Mouse (Mus musculus) forebrain, postnatal 0 days (tissue): ENCODE measurements at regions not wholly inside any gene's neighbourhood (a gene's known extent, or its start where the extent isn't known, plus 50 kb on each side); places are given as distances from the start of the nearest gene placed in this dataset.

Experiments
- ATAC-seq: fragments of 200-750 bp; cut with Nextera tagmentation; 2 replicates; pipeline ENCODE4 v1.8.0; 2017; ENCODE audit warnings: mild to moderate bottlenecking, moderate library complexity
- DNase-seq: peaks from one replicate; pipeline ENCODE4 v3.0.0-alpha.2; 2015
- H3K27ac ChIP-seq: fragments of 300-500 bp; sonication (generic); 2 replicates; pipeline ENCODE4 v1.5.1; 2014; ENCODE audit warnings: low read depth, mild to moderate bottlenecking, antibody characterized with exemption, low read length, moderate library complexity, mixed read lengths
- H3K27me3 ChIP-seq: fragments of 300-500 bp; sonication (generic); 2 replicates; pipeline ENCODE4 v1.6.1; 2014; ENCODE audit warnings: mild to moderate bottlenecking, low read length, mixed read lengths; ENCODE audit not compliant: insufficient read depth
- H3K36me3 ChIP-seq: fragments of 300-500 bp; sonication (generic); 2 replicates; pipeline ENCODE4 v1.6.1; 2014; ENCODE audit warnings: mild to moderate bottlenecking, moderate library complexity; ENCODE audit not compliant: insufficient read depth
- H3K4me1 ChIP-seq: fragments of 300-500 bp; sonication (generic); 2 replicates; pipeline ENCODE4 v1.6.1; 2014; ENCODE audit warnings: antibody characterized with exemption; ENCODE audit not compliant: insufficient read depth
- H3K4me2 ChIP-seq: fragments of 300-500 bp; sonication (generic); 2 replicates; pipeline ENCODE4 v1.6.1; 2014; ENCODE audit warnings: low read depth, mild to moderate bottlenecking, moderate library complexity
- H3K4me3 ChIP-seq: fragments of 300-500 bp; sonication (generic); 2 replicates; pipeline ENCODE4 v1.5.1; 2014; ENCODE audit warnings: low read depth, low read length, mixed read lengths
- H3K9ac ChIP-seq: fragments of 300-500 bp; sonication (generic); 2 replicates; pipeline ENCODE4 v1.6.1; 2014; ENCODE audit warnings: mild to moderate bottlenecking
- H3K9me3 ChIP-seq: fragments of 300-500 bp; sonication (generic); 2 replicates; pipeline ENCODE4 v1.6.1; 2016; ENCODE audit warnings: low read length
- CTCF ChIP-seq: sonication (generic); IDR thresholded peaks from 2 replicates; pipeline ENCODE4 v1.5.1; 2016; ENCODE audit warnings: antibody characterized with exemption, control low read depth, low read depth
- WGBS: fragments of 180-500 bp; shearing (Covaris S2); extraction: QIAGEN DNeasy Blood & Tissue Kit; methylation state at CpG from one replicate; pipeline ENCODE4 v1.1.7; 2014; 5-methylcytosine and 5-hydroxymethylcytosine counted together

DNA sequence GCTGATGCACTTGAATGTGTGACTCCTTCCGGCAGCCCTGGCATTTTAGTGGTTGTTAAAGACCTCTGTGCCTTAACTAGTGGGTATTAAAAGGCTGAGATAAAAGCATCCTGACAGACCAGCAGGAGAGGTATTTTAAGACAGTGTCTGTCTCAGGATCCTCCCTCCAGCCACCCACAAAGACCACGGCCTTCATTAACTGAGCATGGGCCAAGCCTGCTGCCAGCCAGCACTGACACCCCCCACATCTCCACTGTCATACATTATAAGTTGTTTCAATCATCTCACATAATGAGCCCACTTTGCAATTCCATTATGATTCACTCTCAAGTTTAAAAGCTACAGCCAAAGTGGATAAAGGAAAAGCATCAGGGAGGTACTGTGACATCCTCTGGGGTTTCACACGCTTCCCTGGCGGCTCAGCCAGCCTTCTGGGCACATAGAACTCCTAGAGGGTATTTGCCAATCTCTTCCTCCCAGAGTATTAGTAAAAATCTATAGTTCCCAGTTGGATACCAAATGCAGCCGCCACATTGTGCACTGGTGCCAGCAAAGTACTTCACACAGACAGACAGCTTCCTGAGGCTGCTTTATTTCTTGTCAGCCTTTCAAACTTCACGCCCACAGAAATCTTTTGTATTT is 333.8 kb downstream of the Olfr1505 start:
- Histone ChIP-seq H3K9me3 (no peaks in the 10 kb centered on the region), H3K9ac (no peak overlapping the region), H3K4me3 (no peak overlapping the region), H3K36me3 (no peaks in the 10 kb centered on the region), H3K27me3 (no peaks in the 10 kb centered on the region; the same call in 1 of the 2 replicates), H3K27ac (0 out of 2 replicates have a peak overlapping the region, but pooled peaks have one; percentile 15), H3K4me2 (no peak overlapping the region), H3K4me1 (peaks cover 13% of the 10 kb centered on the region; the same call in 1 of the 2 replicates)
- no peak for TF ChIP-seq CTCF
- ATAC-seq = no peak
- DNase-seq = peak; percentile 38
- 21% methylated on average over 6 of the region's 6 CpGs for WGBS

DNA sequence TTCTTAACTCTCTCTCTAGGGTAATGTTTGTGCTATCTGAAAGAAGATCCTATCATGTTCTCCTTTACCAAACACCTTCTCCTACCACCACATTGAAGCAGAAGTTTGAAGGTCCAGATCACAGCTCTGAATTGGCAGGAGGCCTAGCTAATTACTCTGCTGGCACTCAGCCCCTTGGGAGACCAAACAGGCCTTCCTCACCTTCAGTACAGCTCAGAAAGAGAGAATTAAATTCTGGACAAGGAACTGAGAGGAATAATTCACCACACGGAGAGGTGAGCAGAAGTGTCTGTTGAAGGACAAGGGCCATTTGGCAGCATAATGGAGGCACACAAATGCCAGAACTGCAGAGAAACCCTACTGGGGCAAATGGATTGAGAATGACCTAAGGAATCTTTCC is 334.6 kb downstream of the Olfr1505 start:
- Histone ChIP-seq H3K27ac (no peak overlapping the region), H3K4me1 (peaks cover 13% of the 10 kb centered on the region; the same call in 1 of the 2 replicates), H3K27me3 (no peaks in the 10 kb centered on the region; the same call in 1 of the 2 replicates), H3K9ac (no peak overlapping the region), H3K36me3 (no peaks in the 10 kb centered on the region), H3K4me3 (no peak overlapping the region), H3K4me2 (no peak overlapping the region), H3K9me3 (no peaks in the 10 kb centered on the region)
- TF ChIP-seq CTCF = no peak
- 7% methylated on average over 1 of the region's 1 CpGs for WGBS
- no peak for ATAC-seq
- no peak for DNase-seq

DNA sequence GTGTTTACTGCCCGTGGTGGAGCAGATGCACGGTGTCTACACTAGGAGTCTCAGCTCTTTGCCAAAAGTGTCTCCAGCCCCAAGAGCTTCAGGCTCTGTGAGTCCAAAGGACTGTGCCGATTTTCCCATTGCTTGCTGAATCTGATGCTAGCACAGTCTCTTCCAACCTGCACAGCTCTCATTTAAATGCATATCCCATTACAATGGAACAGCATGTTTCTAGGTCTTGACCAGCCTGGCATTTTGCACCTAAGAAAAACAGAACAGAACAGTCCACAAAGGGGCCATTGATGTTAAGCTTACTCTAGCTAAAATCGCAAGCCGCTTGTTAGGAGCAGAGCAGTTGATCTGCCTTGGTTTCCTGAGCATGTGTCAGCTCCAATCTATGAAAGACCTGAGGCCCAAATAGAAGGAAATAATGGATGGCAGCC is 339.2 kb downstream of the Tle4 start:
- Histone ChIP-seq H3K4me1 (no peaks in the 10 kb centered on the region; the same call in 1 of the 2 replicates), H3K4me2 (no peak overlapping the region), H3K4me3 (no peak overlapping the region), H3K27ac (no peak overlapping the region), H3K9me3 (no peaks in the 10 kb centered on the region), H3K9ac (no peak overlapping the region), H3K36me3 (no peaks in the 10 kb centered on the region), H3K27me3 (no peaks in the 10 kb centered on the region; the same call in 1 of the 2 replicates)
- peak; percentile 27; the same call in 1 of the 2 replicates for ATAC-seq
- peak; percentile 35 for DNase-seq
- 8% methylated on average over 5 of the region's 5 CpGs for WGBS
- no peak for TF ChIP-seq CTCF

DNA sequence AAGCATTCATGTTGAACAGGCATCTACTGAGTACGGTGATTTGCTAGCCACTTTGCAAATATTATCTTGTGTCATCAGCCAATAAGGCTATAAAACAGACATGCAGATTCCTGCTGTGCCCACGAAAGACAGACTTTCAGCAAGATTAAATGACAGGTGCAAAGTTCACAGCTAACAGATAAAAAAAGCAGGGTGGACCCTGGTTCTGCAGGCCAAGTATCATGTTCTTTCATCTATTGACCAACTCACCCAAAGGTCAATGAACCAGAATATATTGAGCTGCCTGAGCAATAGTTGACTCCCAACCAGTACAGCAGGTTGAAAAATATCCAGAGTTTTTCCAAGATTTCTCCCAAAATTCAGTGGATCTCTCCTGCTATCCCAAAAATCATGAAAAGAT is 338.6 kb downstream of the Tle4 start:
- ATAC-seq (no peak), DNase-seq (no peak)
- no peak for TF ChIP-seq CTCF
- no peak overlapping the region for H3K27ac ChIP-seq
- H3K9me3 ChIP-seq = no peaks in the 10 kb centered on the region
- H3K4me2 ChIP-seq = no peak overlapping the region
- no peak overlapping the region for H3K4me3 ChIP-seq
- no peaks in the 10 kb centered on the region; the same call in 1 of the 2 replicates for H3K4me1 ChIP-seq
- no peaks in the 10 kb centered on the region; the same call in 1 of the 2 replicates for H3K27me3 ChIP-seq
- no peaks in the 10 kb centered on the region for H3K36me3 ChIP-seq
- 22% methylated on average over 2 of the region's 2 CpGs for WGBS
- no peak overlapping the region for H3K9ac ChIP-seq

GRCm38 (mm10) chr19:14289331-14289737 is 308.5 kb downstream of the Tle4 start:
- H3K27me3 ChIP-seq = no peaks in the 10 kb centered on the region
- no peaks in the 10 kb centered on the region for H3K36me3 ChIP-seq
- H3K9me3 ChIP-seq = no peaks in the 10 kb centered on the region
- ATAC-seq (no peak), DNase-seq (no peak)
- no peak overlapping the region for H3K4me3 ChIP-seq
- H3K27ac ChIP-seq = no peak overlapping the region
- 47% methylated on average over 1 of the region's 1 CpGs for WGBS
- no peak overlapping the region for H3K9ac ChIP-seq
- H3K4me1 ChIP-seq = no peaks in the 10 kb centered on the region
- no peak for TF ChIP-seq CTCF
- H3K4me2 ChIP-seq = no peak overlapping the region

DNA sequence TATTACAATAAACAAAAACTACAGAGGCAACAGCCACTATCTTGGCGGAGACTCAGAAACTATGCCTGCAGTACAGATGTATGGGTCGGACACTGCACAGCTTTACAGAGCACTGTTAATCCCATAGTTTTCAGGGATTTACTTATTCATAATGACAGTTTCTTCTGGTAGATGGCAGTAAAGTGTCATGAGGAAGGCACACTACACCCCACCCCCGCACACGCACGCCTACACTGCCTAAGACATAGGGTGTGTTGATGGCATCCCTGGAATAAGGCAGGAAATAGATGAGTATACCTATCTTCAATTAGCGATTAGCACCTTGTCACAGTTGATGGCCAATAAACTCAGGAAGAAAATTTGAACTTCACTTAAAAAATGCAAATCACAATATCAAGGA is 306.9 kb downstream of the Tle4 start:
- H3K4me2 ChIP-seq = no peak overlapping the region
- H3K9me3 ChIP-seq = no peaks in the 10 kb centered on the region
- ATAC-seq (peak; percentile 82), DNase-seq (peak; percentile 54)
- H3K4me1 ChIP-seq = no peaks in the 10 kb centered on the region
- H3K27me3 ChIP-seq = no peaks in the 10 kb centered on the region
- H3K4me3 ChIP-seq = no peak overlapping the region
- H3K36me3 ChIP-seq = no peaks in the 10 kb centered on the region
- no peak overlapping the region for H3K9ac ChIP-seq
- TF ChIP-seq CTCF = peak; percentile 53
- WGBS = 76% methylated on average over 6 of the region's 6 CpGs
- H3K27ac ChIP-seq = no peak overlapping the region

DNA sequence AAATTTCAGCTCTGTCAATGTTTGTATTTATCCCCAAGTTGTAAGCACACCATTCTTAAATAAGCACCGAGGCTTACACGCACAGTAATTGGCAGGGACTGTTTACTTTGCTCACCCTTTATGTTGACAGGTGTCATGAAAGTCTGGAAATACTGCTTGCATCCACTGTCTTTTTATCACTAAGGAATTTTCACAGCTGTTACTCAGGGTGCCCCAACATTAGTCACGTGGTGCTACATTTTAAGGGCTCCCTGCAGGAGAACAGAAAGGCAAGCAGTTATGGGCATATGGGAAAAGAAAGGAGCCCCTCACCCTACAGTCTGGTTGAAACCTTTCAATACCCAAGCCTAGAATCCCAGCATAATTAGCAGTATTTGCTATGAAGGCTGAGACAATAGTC is 304.7 kb downstream of the Tle4 start:
- H3K27ac ChIP-seq = no peak overlapping the region
- 41% methylated on average over 3 of the region's 3 CpGs for WGBS

More for the DNA sequence above, 304.7 kb downstream of the Tle4 start:
- Histone ChIP-seq H3K9ac (no peak overlapping the region), H3K4me3 (no peak overlapping the region), H3K36me3 (no peaks in the 10 kb centered on the region), H3K27me3 (no peaks in the 10 kb centered on the region), H3K4me1 (no peaks in the 10 kb centered on the region), H3K4me2 (no peak overlapping the region), H3K9me3 (no peaks in the 10 kb centered on the region)
- DNase-seq (no peak), ATAC-seq (no peak)
- TF ChIP-seq CTCF = no peak
